Mouse (Mus musculus): ENCODE results near the gene Cdh16.
"Not testable (repeated sequence)": the region's sequence is repeated elsewhere in the genome, so short reads cannot be mapped to it uniquely, and the experiment has no call there.

Cdh16 gene

DNA sequence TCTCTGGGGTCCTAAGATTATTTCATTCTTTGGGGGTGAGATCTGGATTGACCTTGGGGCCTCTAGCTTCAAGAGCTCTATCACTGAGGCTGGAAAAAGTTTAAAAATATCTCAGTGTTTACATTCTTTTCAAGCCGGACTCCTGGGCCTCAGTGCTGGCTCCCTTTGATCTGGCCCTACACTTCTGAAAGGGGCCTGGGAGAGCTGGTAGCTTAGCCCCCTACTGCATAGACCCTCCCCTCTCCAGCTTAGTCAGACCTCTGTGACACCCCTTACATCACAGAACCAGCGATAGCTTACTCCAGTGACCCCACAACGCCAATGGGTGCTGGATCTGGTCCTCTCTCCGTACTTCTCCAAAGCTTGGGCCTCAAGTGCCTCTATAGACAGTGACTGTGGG, 12.6 kb downstream of the Cdh16 start:
- no peak for DNase-seq (ENCODE audit: low spot score)

GRCm38 (mm10) chr8:104610185-104610766, 13.9 kb downstream of the Cdh16 start:
- no peak for DNase-seq (ENCODE audit: low spot score)

GRCm38 (mm10) chr8:104609222-104609621, 15.0 kb downstream of the Cdh16 start:
- no peak for DNase-seq (ENCODE audit: low spot score)

- DNase-seq (ENCODE audit: low spot score), result no peak
Observed at GRCm38 (mm10) chr8:104607944-104608343, 16.3 kb downstream of the Cdh16 start.

GRCm38 (mm10) chr8:104606329-104606728, 17.9 kb downstream of the Cdh16 start:
- no peak for DNase-seq (ENCODE audit: low spot score)

GRCm38 (mm10) chr8:104603245-104603593, 21.0 kb downstream of the Cdh16 start:
- DNase-seq (ENCODE audit: low spot score), result no peak

GRCm38 (mm10) chr8:104602468-104603244, 21.5 kb downstream of the Cdh16 start:
- peak; percentile 47 for DNase-seq (ENCODE audit: low spot score)

DNA sequence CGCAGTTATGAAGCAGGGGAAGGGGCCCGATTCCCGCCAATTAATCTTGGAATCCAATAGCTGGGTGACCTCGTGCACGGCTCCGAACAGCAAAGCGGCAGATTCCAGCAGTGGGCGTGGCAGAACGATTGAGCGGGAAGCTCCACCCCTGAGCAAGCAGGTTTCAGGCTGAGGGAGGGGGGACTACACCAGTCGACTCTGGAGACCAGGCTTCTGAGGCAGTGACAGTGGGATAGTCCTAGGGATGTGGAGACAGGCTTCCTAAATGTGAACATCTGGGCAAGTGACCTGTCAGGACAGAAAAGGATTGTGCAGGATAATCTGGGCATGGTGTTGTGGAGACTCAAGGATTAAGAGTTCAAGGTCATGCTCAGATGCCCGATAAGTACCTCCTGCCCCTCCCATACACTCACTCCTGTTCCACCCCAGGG, 22.2 kb downstream of the Cdh16 start:
- no peak for DNase-seq (ENCODE audit: low spot score)

DNA sequence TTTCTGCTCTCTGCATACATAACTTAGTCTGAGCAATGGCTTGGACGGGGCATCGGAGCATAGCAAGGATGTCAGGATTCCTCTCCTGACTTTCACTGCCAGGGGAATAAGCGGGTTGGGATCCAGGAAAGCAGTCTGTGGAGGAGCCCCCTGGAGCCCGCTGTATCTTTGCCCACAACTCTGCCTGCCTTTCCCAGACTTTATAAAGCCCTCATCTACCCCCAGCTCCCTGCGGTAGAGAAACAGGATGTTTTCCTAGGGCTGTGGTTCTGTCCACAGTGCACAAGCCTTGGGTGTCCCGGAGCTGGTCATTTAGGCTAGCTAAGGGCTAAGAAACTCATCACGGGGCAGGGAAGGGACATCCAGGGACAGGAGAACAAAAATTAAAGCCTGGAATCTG, 22.8 kb downstream of the Cdh16 start:
- DNase-seq (ENCODE audit: low spot score), result no peak

DNA sequence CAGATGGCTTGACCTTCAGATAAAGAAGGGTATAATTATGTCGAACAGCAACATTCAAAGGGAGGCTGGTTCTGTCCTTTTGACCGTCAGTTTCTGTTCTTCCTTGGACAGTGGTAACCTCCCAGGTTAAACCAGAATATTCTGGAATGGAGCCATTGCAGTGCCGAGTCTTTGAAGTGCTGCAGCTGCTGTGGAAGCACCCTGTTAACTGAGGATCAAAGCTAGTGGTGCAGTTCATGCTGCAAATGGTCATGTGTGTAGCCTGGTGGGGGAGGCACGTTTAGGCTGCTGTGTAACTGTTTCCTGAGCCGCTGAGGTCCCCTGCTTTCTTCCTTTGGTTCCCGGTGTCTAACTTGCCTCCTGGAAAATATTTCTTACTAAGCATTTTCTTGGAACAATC, 25.7 kb downstream of the Cdh16 start:
- DNase-seq (ENCODE audit: low spot score), result no peak

DNA sequence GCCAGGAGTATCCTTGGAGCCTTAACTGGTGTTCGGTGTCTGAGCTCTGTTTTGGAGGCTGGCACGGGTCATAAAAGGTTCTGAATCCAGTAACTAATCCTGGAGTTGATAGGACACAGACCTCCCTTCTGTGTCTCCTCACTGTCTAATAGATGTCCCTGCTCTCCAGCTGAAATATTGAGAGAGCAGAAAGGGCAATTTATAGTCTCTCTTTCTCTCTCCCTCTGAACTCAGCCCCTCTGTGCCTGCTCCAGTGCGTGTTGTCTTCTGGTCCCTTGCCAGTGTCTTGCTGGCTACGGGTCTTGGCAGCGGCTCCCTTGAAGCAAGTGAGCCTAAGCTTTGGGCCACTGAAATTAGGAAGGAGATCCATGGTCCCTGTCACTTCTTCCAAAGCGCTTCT, 26.5 kb downstream of the Cdh16 start:
- no peak for DNase-seq (ENCODE audit: low spot score)

DNA sequence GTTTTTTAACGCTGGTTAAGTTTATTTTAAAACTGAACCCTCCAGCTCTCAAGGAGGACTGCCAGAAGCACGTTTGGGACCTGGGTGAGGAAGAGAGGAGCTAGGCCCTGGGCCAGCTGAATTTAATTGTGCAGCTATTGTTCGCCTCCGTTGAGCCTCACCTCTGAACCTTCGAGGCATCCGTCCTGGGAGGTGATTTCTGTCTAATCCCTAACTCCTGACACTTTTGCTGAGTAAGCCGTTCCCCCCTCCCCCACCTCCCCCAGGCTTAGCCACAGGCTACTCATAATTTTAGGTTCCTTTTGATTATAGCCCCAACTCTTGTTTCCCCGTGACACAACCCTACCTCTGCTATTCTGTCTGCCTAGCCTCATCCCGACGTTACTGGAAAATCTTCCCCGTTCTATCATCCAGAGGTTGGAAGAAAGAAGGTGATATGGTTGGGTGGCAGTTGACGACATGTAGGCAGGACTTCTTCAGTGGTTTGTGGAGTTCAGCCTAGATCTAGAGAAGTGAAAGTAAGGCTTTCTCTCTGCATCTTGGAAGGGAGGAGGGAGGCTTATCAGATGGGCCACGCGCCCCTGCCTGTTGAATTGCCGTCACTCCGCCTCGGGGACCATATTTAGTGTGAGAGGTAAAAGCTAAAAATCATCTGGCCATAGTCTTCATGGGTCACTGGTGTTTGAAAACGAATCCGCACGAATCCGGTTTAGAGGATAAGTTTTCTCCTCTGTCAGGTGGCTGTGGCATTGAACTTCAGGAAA, 28.2 kb downstream of the Cdh16 start:
- DNase-seq (ENCODE audit: low spot score), result peak; percentile 38

- no peak for DNase-seq (ENCODE audit: low spot score)
Observed at GRCm38 (mm10) chr8:104594611-104595362, 29.4 kb downstream of the Cdh16 start.

DNA sequence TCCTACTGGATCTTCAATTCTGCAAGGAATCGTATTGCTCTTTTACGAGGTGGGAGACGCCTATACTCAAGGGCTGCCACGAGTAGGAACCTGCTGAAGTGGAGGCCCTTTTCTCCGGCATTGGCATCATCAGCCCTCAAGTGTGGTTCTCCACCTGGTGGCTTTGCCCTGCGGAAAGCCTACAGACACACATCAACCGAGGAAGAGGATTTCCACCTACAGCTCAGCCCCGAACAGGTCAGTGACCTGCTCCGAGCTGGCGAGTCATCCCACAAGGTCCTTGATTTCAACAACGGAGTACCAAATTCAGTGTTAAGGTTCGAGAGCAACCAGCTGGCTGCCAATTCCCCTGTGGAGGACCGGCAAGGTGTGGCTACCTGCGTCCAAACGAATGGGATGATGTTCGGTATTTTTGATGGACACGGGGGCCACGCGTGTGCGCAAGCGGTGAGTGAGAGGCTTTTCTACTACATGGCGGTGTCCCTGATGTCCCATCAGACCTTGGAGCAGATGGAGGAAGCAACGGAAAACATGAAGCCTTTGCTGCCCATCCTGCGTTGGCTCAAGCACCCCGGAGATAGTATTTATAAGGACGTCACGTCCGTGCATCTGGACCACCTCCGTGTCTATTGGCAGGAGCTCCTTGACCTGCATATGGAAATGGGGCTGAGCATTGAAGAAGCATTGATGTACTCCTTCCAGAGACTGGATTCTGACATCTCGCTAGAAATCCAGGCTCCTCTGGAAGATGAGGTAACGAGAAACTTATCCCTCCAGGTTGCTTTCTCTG, 30.5 kb downstream of the Cdh16 start:
- no peak for DNase-seq (ENCODE audit: low spot score)

- no peak for DNase-seq (ENCODE audit: low spot score)
Observed at GRCm38 (mm10) chr8:104592566-104592965, 31.6 kb downstream of the Cdh16 start.

DNA sequence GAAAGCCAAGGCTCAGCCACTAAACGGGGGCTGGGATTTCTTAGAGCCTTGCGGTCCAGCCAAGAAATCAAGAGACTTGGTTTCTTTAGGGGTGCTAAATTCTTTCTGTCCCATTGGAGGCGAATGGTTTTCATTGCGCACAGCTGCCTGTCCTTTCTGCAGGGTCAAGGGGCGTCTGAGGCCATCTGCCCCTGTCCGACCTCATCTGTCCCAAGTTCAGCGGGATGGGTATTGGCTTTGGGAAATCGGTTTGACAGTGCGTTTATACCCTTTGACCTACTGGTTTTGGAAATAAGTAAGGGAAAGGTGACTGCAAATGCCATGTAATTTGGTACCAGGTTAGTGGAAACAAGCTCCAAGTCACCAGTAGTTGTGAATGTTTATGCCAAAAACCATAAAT, 32.3 kb downstream of the Cdh16 start:
- DNase-seq (ENCODE audit: low spot score), result no peak

DNA sequence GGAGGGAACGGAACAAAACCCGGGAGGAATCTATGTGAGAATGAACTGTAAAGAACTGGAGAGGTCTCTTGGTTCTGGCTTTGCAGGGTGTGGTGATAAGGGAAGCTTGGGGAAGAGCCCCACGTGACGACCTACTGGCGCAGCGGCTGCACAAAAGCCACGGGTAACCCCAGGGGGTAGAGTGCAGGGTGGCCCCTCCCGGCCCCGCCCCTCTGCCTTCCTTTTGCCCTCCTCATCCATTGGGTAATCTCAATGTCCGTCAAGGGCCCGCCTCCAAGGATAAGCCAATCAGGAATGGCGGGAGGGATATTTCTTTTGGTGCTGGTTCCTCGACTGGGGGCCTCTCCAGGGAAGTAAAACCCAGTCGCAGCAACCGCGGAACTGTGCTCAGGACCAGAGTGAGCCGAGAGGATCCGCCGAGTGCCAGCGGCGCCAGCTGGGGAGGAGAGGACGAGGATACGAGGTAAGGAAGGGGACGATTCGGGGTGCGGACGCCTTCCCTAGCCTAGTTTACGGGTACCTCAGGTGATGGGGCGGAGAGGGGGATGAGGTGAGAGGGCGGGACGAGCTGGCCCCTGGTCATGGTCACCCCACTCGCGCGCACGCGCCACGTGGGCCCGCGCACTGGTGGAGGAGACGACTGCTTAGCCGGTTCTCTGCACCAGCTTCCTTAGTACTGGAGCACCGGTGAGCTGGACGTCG, 32.9 kb downstream of the Cdh16 start, which contains the start of gene Pdp2:
Gene Pdp2, plus strand, starts transcription at position 319 of the 702 bp plus-strand sequence.
- DNase-seq (ENCODE audit: low spot score), result peak; percentile 82

GRCm38 (mm10) chr8:104590284-104590683, 33.9 kb downstream of the Cdh16 start:
- DNase-seq (ENCODE audit: low spot score), result no peak

- no peak for DNase-seq (ENCODE audit: low spot score)
Observed at GRCm38 (mm10) chr8:104584522-104584921, 39.7 kb downstream of the Cdh16 start.

DNA sequence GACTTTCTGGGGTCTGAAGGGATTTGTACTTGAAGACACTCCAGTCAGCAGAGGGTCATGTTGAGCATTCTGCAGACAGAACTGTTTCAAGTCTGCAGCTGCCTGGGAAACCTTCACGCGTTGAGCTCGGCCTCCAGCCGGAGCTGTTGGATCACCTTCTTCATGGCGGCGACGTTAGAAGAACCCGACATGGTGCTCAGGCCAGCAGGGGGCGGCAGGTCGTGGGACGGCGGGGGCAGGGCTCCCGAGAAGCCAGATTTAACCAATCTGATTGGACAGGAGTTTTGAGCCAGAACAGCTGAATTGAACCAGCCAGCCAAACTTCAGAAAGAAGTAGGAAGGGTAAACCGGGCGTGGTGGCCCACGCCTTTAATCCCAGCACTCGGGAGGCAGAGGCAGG, 46.6 kb downstream of the Cdh16 start:
- DNase-seq (ENCODE audit: low spot score), result not testable (repeated sequence)

DNA sequence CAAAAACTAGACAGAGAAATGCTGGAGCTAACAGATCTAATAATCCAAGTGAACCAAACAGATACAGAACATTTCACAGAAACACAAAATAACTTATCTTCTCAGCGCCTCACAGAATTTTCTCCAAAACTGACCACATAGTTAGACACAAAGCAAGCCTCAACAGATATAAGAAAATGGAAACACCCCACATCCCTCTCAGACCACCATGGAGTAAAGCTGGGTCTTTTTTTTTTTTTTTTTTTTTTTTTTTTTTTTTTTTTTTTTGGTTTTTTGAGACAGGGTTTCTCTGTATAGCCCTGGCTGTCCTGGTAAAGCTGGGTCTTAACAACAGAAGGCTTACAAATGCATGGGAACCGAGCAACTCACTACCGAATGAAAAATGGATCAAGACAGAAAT, 47.4 kb downstream of the Cdh16 start:
- no peak for DNase-seq (ENCODE audit: low spot score)
